Mouse (Mus musculus) liver, embryonic 14.5 days (tissue): Measurements from ENCODE around the gene Hoxb3. TPM values are rescaled to one million over a fixed set of nuclear protein-coding genes. Genes with fewer than 3 reads are reported as not detected.

Experiments
- ATAC-seq: fragments of 200-750 bp; cut with Nextera tagmentation; 2 replicates; pipeline ENCODE4 v1.8.0; 2017; ENCODE audit warnings: moderate number of reproducible peaks, mild to moderate bottlenecking, moderate library complexity; ENCODE audit not compliant: insufficient read depth
- DNase-seq, 3 experiments: peaks; one replicate each; pipeline ENCODE4 v3.0.0-alpha.2; 2012 to 2013; ENCODE audit warnings: low read depth in 3 of 3, low spot score in 3 of 3
- H3K27ac ChIP-seq: fragments of 300-500 bp; sonication (generic); 2 replicates; pipeline ENCODE4 v1.5.1; 2014; ENCODE audit warnings: moderate library complexity, mild to moderate bottlenecking, control low read depth, inconsistent platforms
- H3K27me3 ChIP-seq: fragments of 300-500 bp; sonication (generic); 2 replicates; pipeline ENCODE4 v1.6.1; 2014; ENCODE audit warnings: mild to moderate bottlenecking, low read length, moderate library complexity; ENCODE audit not compliant: control insufficient read depth, insufficient read depth
- H3K36me3 ChIP-seq: fragments of 300-500 bp; sonication (generic); replicated peaks from 2 replicates; pipeline ENCODE4 v1.6.1; 2014; ENCODE audit warnings: low read depth; ENCODE audit not compliant: control insufficient read depth, insufficient read depth
- H3K4me1 ChIP-seq, 2 experiments: fragments of 200-500 bp in 1 of 2; fragments of 300-500 bp in 1 of 2; sonication (generic) in 1 of 2; replicated peaks; 2 replicates each; pipeline ENCODE4 v1.6.1; 2012 to 2014; ENCODE audit warnings: antibody characterized with exemption in 1 of 2, inconsistent platforms in 1 of 2, low read length in 1 of 2; ENCODE audit not compliant: control insufficient read depth in 2 of 2, insufficient read depth in 2 of 2
- H3K4me2 ChIP-seq: fragments of 300-500 bp; sonication (generic); 2 replicates; pipeline ENCODE4 v1.6.1; 2014; ENCODE audit warnings: low read depth, mild to moderate bottlenecking, control low read depth, moderate library complexity
- H3K4me3 ChIP-seq, 2 experiments: fragments of 200-500 bp in 1 of 2; fragments of 300-500 bp in 1 of 2; sonication (generic) in 1 of 2; 2 replicates each; pipeline ENCODE4 v1.5.1; 2012 to 2014; ENCODE audit warnings: low read depth in 2 of 2, low read length in 2 of 2, mild to moderate bottlenecking in 2 of 2, control low read depth in 1 of 2, inconsistent platforms in 1 of 2, moderate library complexity in 1 of 2; ENCODE audit not compliant: insufficient read depth in 1 of 2
- H3K9ac ChIP-seq: fragments of 300-500 bp; sonication (generic); replicated peaks from 2 replicates; pipeline ENCODE4 v1.6.1; 2014; ENCODE audit warnings: mild to moderate bottlenecking, control low read depth, moderate library complexity
- H3K9me3 ChIP-seq: fragments of 300-500 bp; sonication (generic); 2 replicates; pipeline ENCODE4 v1.6.1; 2016; ENCODE audit warnings: low read length, mixed read lengths; ENCODE audit not compliant: control insufficient read depth
- CTCF ChIP-seq: IDR thresholded peaks from 2 replicates; pipeline ENCODE4 v1.5.1; 2016; ENCODE audit warnings: antibody characterized with exemption, low read depth, control low read depth
- EP300 ChIP-seq: IDR thresholded peaks from 2 replicates; pipeline ENCODE4 v1.6.1; 2016; ENCODE audit warnings: antibody characterized with exemption, low read depth
- WGBS: fragments of 180-500 bp; shearing (Covaris S2); extraction: QIAGEN DNeasy Blood & Tissue Kit; methylation state at CpG from one replicate; pipeline ENCODE4 v1.1.7; 2014; ENCODE audit not compliant: insufficient replicate concordance; 5-methylcytosine and 5-hydroxymethylcytosine counted together
- polyA plus RNA-seq, 2 experiments: library from polyadenylated mRNA; depleted of rRNA in 1 of 2; stranded (reverse) in 1 of 2; unstranded in 1 of 2; fragments of >200 nt; fragmentation: Nextera tagmentation in 1 of 2; extraction: Ambion mirVana in 1 of 2; gene quantifications; 2 replicates each; pipeline versions ENCODE4 v1.2.1 to v1.2.3; 2012 to 2014

Gene Hoxb3
- polyA plus RNA-seq, 2 experiments = 0.38 TPM; not detected in 1

GRCm38 (mm10) chr11:96310183-96310938, 12.8 kb upstream of the Hoxb3 start:
- Histone ChIP-seq H3K27me3 (peaks cover 95% of the 10 kb centered on the region), H3K27ac (no peak overlapping the region), H3K9me3 (no peaks in the 10 kb centered on the region), H3K4me1 (no peaks in the 10 kb centered on the region), H3K4me3 (no peak overlapping the region), H3K4me2 (no peak overlapping the region; the same call in 1 of the 2 replicates), H3K9ac (no peak overlapping the region), H3K36me3 (no peaks in the 10 kb centered on the region)
- DNase-seq = no peak
- WGBS = 24% methylated on average over 20 of the region's 20 CpGs
- ATAC-seq = no peak
- no peak for TF ChIP-seq EP300
- TF ChIP-seq CTCF = no peak

GRCm38 (mm10) chr11:96311097-96311496, 12.0 kb upstream of the Hoxb3 start:
- no peak for ATAC-seq
- TF ChIP-seq EP300 (no peak), CTCF (no peak)
- Histone ChIP-seq H3K4me1 (no peaks in the 10 kb centered on the region), H3K4me3 (peak overlapping the region in 1 of 2 experiments; percentile 26; a peak in 2 of 4 replicates), H3K4me2 (peak overlapping the region; percentile 37), H3K9me3 (no peaks in the 10 kb centered on the region), H3K9ac (no peak overlapping the region), H3K27me3 (peaks cover 95% of the 10 kb centered on the region), H3K36me3 (no peaks in the 10 kb centered on the region), H3K27ac (no peak overlapping the region)
- 10% methylated on average over 6 of the region's 6 CpGs for WGBS
- DNase-seq = no peak

GRCm38 (mm10) chr11:96311520-96312417, 11.4 kb upstream of the Hoxb3 start:
- H3K9ac ChIP-seq = no peak overlapping the region
- H3K27me3 ChIP-seq = peaks cover 95% of the 10 kb centered on the region
- H3K9me3 ChIP-seq = no peaks in the 10 kb centered on the region
- peak; percentile 66 for TF ChIP-seq CTCF
- no peak for TF ChIP-seq EP300
- no peaks in the 10 kb centered on the region for H3K36me3 ChIP-seq
- no peak for ATAC-seq
- 3% methylated on average over 31 of the region's 31 CpGs for WGBS
- H3K4me3 ChIP-seq = peak overlapping the region in 1 of 2 experiments; percentile 26; a peak in 3 of 4 replicates
- no peak overlapping the region for H3K27ac ChIP-seq
- DNase-seq = peak in 1 of 3 experiments; percentile 16
- H3K4me2 ChIP-seq = peak overlapping the region; percentile 37
- no peaks in the 10 kb centered on the region for H3K4me1 ChIP-seq

GRCm38 (mm10) chr11:96313134-96313533, 10.0 kb upstream of the Hoxb3 start:
- Histone ChIP-seq H3K9ac (no peak overlapping the region), H3K4me3 (no peak overlapping the region), H3K9me3 (no peaks in the 10 kb centered on the region), H3K27me3 (peaks cover 98% of the 10 kb centered on the region), H3K36me3 (no peaks in the 10 kb centered on the region), H3K27ac (no peak overlapping the region), H3K4me2 (no peak overlapping the region), H3K4me1 (no peaks in the 10 kb centered on the region)
- TF ChIP-seq CTCF (no peak), EP300 (no peak)
- 30% methylated on average over 2 of the region's 2 CpGs for WGBS
- no peak for ATAC-seq
- DNase-seq = no peak
